Mouse (Mus musculus) liver, adult 2 months (tissue): ENCODE data around the gene Homer2.

Experiments used
- CTCF ChIP-seq: fragments of 200-500 bp; IDR thresholded peaks from 2 replicates; pipeline ENCODE4 v1.5.1; 2011; ENCODE audit warnings: low read depth, low read length, control low read depth
- POLR2A ChIP-seq: fragments of 200-500 bp; IDR thresholded peaks from 2 replicates; pipeline ENCODE4 v1.6.1; 2011; ENCODE audit warnings: low read length, control low read depth; ENCODE audit not compliant: insufficient read depth; ENCODE audit errors: extremely low read depth

DNA sequence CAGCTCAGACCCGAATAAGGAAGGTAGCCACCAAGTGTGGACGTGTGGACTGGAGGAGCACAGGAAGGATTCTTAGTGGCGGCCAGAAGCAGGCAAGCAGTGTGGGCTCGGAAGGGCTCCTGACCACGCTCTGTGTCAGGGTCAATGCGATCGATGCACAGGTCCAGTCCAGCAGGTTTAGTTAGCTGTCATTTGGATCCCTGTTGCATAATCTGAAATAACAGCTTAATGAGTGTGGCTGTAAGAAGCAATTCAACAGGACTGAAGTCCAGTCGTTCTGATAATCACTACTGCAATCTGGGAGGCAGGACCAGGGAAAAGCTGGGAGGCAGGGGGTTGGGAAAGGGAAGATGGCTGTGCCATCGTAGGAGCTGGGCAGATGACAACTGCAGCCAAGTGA lies 18.9 kb downstream of the Homer2 start:
- TF ChIP-seq CTCF (no peak), POLR2A (no peak)
